Mouse (Mus musculus) naive thymus-derived CD4-positive, alpha-beta T cell, adult 2 months (primary cell): ENCODE data around the gene St3gal6.
"Not testable (repeated sequence)": the region's sequence is repeated elsewhere in the genome, so short reads cannot be mapped to it uniquely, and the experiment has no call there.

Source experiments
- DNase-seq: peaks from one replicate; pipeline ENCODE4 v3.0.0-alpha.2; 2011; ENCODE audit warnings: low read depth

St3gal6 gene

DNA sequence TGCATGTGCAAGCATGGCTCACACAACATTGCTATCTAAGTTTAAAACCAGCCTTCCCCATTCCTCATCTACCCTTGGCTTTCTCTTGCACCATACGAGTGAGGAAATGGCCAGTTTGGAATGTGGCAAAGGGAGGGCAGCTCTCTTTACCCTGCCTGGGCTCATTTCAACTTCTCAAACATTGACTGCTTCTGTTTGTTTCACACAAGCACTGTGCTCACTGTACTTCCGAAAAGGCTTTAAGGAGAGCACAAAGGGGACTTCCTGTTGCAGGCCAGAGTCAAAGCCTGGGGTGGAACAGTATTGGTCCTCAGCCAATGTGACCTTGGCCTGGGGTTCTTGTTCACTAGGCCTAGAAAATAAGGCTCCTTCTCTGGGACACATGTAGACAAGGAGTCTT lies 47.7 kb downstream of the St3gal6 start:
- no peak for DNase-seq

DNA sequence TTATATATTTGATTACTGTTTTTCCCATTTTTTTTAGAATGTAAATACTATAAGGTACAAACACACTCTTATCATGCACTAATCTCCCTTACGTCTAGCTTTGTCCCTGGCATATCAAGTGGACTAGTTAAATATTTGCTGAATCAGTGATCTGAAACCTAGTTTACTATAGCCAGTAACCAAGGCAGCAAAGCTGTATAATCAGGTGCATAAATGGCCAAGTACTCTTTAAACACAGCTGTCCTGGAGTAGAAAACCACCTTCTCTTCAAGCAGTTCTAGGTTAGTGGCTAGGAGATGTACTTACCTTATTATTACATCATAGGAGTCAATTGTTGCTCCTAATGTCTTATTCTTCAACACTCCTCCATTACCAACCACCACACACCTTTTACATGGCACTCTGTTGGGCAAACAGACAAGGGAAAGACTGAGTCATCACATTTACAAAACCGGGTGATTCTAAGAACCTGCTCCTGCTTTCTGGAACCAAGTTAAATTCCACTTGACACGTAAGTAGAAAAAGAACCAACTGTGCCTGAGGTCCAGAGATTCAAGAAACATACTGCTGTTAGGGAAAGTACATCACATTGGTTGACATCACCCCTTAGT lies 48.4 kb downstream of the St3gal6 start:
- DNase-seq = no peak

DNA sequence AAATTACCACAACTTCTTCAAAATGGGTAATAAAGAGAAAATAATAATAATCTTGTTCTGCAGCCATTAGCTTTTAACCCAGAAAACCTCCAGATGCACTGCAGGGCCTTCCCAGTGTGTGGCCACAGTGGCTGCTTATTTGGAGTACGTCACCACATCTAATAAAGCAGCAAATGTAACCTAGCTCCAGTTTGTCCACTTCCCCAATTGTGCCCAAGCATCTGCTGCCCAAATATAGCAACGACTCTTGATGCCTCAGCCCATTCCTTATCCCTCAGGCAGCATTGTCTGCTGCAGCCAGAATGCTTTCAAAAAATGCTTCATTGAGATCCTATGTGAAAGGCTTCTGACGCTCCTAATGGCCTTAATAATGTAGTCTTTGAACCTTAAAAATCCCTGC lies 49.2 kb downstream of the St3gal6 start:
- no peak for DNase-seq

DNA sequence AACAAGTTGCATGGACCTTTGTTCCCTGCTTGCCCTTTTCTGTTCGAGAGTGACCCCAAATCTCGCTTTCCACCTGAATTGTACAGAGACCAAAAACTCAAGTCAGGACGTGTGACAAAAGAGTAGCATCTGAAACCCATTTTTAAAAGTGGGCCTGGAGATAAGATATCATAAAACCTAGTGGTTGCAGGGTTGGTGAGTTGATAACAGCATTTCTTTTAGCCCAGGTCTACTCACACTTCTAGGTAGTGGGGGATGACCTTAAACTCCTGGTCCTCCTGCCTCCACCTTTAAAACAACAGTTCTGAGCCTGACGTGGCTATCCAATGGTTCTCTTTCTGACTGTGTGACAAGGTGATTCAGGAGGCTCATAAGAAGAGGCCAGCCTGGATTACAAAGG lies 53.2 kb downstream of the St3gal6 start:
- no peak for DNase-seq

DNA sequence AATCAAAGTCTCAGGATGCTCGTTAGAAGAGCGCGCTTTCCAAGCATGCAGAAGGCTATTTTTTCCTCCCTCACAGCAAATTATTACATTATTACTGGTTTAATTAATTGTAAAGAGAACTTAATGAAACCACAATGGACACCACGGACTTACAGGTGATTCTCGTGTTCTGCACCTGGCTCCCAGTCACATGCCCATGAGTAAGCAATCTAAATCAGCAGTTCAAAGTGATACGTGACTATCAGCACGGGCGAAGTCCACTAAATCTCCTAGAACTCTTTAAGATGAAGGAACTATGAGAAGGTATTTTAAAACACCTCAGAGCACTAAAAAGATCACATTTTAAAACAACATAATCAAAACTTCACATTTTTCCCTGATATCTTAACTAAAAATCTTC lies 54.0 kb downstream of the St3gal6 start:
- no peak for DNase-seq

DNA sequence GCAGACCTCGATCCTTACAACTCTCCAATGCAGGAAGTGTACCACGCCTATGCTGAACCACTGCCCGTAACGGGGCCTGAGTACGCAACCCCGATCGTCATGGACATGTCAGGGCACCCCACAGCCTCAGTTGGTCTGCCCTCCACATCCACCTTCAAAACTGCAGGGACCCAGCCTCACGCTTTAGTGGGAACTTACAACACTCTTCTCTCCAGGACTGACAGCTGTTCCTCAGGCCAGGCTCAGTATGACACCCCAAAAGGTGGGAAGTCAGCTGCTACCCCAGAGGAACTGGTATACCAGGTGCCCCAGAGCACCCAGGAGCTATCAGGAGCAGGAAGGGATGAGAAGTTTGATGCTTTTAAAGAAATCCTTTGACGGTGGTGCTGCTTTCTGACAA lies 58.6 kb downstream of the St3gal6 start:
- DNase-seq = no peak

DNA sequence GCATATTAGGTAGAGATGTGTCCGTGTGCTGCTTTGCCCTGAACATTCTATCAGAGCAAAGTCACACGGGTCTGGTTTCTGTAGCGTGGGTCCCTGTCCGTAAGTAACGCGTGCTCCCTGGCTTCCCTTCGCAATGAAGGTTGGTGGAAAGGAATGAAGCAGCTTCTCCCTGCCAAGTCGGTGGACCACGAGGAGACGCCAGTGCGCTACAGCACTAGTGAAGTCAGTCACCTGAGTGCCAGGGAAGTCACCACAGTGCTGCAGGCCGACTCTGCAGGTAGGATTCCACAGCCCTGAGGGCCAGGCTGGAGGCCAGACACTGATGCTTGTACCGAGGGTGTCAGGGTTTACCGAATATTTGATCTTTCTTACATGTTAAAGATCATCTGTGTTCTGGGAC lies 60.0 kb downstream of the St3gal6 start:
- DNase-seq = no peak

DNA sequence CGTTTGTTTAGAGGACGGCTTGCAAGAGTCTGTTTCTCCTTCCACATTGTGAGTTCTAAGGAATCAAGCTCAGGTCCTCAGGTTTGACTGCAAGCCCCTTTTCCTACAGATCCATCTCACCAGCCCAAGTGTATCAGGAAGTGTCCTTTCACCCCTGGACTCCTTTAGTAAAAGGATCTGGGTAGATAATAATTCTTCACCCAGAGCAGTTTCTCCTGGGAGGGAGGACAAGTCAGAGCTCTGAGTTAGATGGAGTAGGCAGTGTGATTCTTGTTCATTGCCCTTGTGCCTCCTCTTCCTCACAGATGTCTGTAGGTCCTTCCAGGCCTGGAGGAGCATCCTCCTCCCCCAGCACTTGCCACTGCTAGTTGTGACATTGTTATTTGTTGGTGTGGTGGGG lies 61.5 kb downstream of the St3gal6 start:
- no peak for DNase-seq

DNA sequence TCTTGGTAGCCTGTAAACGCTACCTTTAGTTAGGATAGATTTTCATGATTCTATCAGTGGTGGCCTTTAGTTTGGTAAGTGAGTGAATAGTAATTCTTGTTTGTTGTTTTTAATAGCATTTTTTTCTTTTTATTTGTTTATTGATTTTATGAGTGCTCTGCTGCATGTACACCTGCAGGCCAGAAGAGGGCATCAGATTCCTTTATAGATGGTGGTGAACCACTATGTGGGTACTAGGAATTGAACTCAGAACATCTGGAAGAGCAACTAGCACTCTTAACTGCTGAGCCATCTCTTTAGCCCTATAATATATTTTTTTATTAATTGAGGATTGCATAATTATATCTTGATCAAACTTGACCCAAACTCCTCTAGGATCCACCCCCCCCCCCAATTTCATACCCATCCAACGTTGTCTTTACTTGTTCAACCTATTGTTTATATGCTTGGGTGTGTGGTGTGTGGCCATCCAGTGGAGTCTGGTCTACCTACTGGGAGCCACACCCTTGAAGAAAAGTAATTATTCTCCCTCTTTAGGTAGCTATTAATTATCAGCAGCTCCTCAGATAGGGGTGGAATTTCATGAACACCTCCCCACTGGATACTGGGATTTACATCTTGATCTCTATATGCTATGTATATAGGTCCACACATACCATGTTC lies 62.1 kb downstream of the St3gal6 start:
- peak; percentile 45 for DNase-seq

DNA sequence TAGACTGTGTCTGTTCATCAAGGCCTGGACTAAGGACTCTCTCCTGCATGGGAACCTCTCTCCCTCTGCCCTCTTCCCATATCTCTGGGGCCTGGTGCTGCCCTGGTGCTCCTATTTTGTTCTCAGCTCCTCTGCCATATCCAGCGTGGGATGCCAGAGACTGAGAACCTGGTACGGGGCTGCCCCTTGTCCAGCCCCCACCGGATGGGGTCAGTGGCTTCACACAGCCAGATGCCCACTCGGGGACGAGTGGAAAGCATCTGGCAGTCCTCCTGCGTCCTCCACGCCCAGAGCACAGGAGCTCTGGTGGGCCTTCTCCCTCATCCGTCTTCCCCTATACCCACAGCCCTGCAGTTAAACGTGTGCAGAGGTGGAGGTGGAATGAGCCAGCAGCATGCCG lies 63.7 kb downstream of the St3gal6 start:
- DNase-seq = no peak

DNA sequence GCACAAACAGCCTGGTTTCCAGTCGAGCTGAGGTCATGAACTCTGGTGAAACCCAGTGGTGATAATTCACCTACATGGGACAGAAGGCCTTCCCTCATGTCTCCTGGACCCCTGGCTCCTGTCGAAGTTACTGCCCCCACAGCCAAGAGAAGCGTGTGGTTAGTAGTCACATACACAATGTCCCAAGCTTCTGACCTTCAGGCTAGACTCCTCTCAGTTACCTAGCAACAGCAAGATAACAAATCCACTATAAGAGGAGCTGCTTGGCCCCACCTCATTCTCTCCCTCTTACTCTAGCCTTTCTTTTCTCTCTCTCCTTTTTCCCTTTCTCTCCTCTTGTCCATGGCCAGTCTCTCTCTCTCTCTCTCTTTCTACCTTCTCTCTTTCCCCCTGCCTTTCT lies 64.1 kb downstream of the St3gal6 start:
- DNase-seq = not testable (repeated sequence)

DNA sequence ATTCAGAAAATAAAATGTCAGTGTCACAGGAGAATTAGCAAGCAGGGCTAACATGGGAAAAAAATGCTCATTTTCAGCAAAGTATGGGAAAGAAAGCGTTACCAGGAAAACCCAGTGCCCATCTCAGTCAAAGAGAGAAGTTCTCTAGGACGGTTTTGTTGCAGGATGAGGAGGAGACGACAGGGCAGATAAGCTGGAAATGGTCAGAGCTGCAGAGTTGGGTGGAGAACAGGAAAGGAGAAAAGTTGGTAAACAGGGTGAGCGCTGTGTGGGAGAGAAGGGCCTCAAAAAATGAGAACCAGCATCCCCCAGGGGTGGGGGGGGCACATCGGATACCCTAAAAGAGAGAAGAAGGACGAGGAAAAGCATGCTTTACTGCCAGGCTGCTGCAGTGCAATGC lies 67.1 kb downstream of the St3gal6 start:
- DNase-seq = no peak

DNA sequence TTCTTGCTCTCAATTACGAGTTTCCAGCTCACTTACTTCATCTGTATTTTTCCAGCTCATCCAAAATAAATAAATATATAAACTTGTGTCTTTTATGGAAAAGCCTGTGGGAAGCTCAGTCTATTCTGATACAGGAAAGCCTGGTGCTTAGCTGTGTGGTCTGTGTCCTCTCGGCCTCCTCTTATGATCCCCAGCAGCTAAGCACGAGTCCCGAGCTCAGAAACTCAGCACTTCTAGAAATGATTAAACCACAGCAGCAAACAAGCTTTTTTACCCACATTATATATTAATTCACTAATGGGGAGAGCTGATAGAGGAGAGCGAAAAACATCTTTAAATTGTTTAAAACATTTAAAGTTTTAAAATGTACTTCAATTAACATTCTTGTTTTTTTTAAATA lies 67.6 kb downstream of the St3gal6 start:
- no peak for DNase-seq

DNA sequence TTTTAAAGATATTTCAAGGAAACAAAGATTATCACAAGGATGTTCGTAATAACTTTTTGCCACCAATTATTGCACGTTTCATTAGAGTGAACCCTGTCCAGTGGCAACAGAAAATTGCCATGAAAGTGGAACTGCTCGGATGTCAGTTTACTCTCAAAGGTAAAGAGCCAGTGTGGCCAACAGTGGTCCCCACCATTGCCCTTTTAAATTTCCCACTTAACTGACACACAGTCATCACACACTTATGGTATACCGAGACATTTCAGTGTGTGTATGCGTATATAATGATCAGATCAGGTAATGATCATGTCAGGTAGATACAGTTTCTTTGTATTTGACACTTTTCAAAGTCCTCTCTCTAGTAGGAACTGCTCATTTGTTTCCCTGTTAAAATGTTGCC lies 68.9 kb downstream of the St3gal6 start:
- DNase-seq = no peak

DNA sequence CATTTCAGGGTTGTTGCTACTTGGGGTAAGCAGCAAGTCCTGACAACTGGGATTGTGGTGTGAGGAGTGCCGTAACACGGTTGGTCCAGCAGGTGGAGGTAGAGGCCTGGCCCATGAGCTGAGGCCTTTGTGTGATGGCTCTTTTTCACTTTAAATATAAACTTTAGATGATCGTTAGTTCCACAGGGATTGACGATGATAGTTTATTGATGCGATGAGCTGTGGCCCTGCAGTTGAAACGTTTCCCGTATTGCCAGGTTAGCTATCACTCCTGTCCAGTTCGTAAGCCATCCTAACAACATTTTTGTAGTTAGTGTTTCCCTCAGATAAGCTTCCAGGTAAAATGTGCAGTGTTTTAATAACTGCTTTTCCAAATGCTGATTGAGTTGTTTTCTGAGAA lies 69.4 kb downstream of the St3gal6 start:
- peak; percentile 69 for DNase-seq

DNA sequence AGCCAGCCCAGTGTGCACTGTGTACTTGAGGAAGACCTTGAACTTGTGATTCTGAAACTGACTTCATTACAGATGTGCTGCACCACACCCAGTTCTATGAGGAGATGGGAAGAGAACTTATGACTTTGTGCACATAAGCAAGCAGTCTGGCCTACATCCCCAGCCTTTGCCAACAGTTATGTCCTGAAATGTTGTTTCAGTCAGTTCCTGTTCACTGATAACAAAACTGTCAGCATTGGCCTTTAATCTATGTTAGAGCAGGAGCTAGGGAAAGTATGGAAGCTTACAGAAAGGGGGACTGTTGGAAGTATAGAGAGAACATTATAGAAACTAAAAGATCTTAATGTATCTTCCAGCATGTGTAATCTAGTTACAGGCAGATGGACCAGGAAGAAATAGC lies 70.2 kb downstream of the St3gal6 start:
- no peak for DNase-seq

DNA sequence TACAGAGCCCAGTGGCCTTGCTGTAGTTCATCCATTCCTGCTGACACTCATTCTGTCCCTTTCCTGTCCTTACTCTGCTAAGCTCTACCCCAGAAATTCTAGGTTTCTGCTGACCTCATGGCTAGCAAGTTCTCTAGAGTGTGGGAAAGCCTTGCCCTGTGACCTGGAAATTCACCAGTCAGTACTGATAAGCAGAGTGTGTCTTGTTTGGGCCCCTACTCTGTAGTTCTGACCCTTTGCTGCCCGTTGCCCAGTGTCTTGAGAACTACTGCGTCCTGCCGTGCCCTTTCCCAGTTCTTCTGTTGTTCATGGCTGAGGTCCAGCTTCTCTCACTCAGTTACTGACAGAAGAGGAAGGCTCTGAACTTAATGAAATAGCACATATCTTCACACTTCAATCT lies 70.9 kb downstream of the St3gal6 start:
- no peak for DNase-seq

DNA sequence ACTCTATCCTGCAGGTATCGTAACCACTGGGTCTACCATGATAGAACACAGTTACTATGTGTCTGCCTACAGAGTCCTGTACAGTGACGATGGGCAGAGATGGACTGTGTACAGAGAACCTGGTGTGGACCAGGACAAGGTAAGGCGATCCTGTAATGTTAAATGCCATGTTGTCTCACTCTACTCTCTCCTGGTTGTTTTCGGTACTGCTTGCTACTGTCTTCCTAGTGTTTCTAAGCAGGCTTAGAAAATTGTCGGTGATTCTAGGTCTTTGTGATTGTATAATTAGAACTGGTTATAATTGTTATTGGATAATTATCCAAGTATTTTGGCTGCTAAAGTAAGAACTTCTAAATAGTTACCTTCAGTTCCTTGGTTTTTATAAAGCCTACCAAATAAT lies 72.4 kb downstream of the St3gal6 start:
- no peak for DNase-seq

DNA sequence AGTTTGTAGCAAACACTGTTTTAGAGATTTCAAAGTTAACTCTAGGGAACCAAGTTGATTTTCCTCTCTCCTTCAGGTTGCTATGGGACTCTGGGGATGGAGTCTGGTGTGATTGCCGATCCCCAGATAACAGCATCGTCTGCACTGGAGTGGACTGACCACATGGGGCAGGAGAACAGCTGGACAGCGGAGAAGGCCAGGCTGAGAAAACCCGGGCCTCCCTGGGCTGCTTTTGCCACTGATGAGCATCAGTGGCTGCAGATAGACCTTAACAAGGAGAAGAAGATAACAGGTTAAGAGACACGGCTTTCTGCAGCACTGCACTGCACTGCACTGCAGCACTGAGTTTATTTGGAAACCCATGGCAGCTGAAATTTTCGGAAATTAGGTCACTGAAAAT lies 73.4 kb downstream of the St3gal6 start:
- DNase-seq = no peak

DNA sequence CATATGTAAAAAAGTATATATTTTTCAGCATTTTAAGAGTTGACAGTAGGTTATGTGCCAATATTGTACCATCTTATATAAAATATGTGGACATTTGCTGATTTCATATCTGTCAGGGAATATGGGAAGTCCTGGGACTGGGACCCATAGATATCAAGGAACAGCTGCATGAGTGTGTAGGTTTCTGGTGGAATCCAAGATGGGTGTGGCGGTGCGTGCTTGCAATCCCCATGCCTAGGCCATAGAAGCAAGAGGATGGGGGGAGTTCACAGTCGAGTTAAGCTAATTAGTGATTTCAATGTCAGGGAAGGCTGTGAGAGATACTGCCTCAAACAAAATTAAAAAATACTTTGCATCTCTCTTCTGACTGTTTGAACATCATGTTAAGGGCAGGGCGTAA lies 75.0 kb downstream of the St3gal6 start:
- DNase-seq = no peak

DNA sequence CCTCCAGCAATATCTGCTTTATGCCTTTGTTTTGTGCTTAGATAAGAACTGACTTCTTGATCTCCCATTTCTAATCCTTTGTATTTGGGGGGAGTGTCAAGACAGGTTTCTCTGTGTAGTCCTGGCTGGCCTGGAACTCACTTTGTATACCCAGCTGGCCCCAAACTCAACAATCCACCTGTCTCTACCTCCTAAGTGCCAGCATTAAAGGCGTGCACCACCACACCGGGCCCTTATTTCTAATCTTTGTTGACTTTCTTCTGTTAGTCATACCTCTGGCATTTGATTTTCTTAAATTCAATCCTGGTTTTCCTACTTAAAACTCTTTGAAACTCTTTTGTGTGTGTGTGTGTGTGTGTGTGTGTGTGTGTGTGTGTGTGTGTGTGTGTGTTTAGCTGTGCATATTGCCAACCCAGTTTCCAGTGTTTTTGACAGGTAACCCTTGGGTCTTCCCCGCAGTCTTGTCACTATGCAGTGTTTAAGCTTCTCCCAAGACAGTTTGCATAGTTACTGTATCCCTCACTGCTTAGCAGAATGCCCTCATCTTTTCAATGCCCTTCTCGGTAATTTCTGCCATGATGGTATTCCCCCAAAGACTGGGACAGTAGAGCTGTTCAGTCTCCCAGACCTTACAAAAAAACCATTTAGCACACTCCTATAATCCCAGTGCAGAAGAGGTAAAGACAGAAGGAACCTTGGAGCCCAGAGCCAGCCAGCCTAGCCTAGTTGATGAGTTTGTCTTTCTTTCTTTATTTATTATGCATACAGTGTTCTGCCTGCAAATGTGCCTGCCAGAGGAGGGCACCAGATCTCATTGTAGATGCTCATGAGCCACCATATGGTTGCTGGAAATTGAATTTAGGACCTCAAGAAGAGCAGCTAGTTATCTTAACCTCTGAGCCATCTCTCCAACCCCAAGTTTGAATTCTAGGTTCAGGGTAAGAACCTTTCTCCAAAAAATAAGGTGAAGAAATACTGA lies 77.5 kb downstream of the St3gal6 start:
- DNase-seq = no peak

DNA sequence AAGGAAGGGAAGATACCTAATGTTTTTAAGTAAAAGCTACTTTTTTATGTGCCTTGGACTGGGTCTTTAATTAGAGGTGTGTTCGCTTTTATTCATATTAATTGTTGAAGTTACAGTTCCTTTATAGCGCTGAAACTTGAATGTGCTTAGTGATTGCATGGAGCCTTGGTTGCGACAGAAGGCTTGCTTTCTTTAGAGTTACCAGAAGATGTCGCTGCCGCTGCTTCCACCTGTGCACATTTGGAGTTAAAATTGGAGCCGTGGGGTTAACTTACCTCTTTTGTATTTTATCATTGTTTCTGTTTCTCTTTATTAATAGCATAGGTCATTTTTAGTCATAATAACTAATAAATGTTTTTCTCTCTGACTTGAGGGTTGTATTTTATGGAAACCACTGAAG lies 79.3 kb downstream of the St3gal6 start:
- DNase-seq = peak; percentile 9

DNA sequence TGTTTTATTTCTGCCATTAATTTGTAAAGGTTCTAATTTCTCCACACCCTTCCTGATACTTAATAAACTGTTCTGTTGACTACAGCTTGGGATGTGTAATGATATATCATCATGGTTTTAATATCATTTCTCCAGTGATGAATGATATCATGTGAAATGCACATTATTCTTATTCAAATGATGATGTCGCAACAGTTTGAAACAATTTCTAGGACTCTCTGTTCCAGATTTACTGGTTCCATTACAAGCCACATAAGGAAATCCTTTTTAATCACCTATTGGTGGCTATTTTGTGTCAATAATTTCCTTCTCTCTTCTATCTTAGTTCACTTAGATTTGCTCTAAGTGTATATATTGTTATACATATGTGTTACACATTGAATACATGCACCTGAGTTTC lies 91.7 kb downstream of the St3gal6 start:
- no peak for DNase-seq
